Mouse (Mus musculus) hematopoietic stem cell, adult 5-6 weeks (primary cell): ENCODE measurements around the gene Catsper1. TPM values are rescaled to one million over a fixed set of nuclear protein-coding genes. Genes with fewer than 3 reads are reported as not detected.
A peak's percentile ranks its signal among the peaks of the same experiment; 100 is the strongest.

ENCODE experiments used
- ATAC-seq, 2 experiments: fragments of 125-278 bp in 1 of 2; replicated peaks in 1 of 2; 2 replicates each; pipeline ENCODE4 v1.8.0; 2016 to 2017; ENCODE audit warnings: inconsistent platforms in 2 of 2, mild to moderate bottlenecking in 2 of 2, moderate number of reproducible peaks in 2 of 2, low read depth in 1 of 2, moderate TSS enrichment in 1 of 2; ENCODE audit not compliant: low FRiP score in 2 of 2, poor library complexity in 2 of 2, severe bottlenecking in 2 of 2, insufficient read depth in 1 of 2, low TSS enrichment in 1 of 2
- total RNA-seq: library from RNA; stranded (forward); fragments of 172-1452, 232-1000 nt; gene quantifications from 2 replicates; pipeline ENCODE4 v1.2.3, GENCODE M21; 2017

Catsper1 gene
- total RNA-seq, 1 experiment from 2014 or later = not detected

DNA sequence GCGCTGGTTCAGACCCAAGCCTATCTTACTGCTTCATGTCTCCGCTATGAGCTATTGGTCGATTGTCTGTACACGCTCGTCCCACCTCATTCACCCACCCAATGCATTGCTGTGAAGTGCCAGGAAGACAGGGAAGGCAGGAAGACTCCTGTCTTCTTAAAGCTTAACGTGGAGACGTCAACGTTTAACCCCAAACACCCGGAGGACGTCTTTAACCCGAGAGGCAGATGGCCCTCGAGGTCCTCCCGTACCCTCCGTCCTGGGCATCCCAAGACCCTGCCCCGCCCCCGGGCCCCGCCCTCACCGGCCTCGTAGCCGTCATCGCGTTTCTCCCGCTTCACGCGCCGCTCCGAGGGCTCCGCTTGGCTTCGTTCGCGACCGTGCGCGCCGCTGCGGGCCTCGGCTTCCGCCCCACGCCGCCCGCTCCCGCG is 52.5 kb downstream of the Catsper1 start:
- ATAC-seq = no peak

DNA sequence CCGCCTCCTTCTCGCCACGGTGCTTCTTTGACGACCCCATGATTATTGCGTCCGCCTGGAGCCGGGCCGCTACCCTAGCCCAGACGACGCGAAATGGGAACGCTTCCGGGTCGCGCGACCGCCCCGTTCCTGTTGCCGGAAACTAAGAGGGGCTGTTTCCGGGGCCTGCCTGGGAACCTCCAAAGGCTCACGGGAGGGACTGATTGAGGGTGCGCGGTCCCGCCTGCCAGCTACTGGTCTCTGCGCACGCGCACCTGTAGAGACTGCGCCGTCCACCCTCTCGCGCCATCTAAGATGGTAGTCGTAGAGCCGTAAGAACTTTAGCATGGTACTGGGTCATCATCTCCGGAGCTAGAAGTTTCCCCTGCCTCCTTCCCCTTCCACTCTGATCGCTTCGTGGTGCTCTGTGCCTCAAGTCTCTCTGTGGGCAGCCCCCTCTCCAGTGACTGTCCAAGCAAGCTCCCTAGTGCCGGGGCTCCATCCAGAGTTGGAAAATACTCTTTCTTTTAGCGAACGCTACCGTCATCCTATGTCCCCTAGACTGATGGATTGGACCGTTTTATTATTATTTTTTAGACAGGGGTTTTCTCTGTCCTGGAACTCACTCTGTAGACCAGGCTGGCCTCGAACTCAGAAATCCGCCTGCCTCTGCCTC is 53.2 kb downstream of the Catsper1 start, which contains the start of gene Sart1:
Gene Sart1 (minus strand): TSS at position 116 of the 655 bp plus-strand sequence.
- peak; percentile 89 to 92 for ATAC-seq

DNA sequence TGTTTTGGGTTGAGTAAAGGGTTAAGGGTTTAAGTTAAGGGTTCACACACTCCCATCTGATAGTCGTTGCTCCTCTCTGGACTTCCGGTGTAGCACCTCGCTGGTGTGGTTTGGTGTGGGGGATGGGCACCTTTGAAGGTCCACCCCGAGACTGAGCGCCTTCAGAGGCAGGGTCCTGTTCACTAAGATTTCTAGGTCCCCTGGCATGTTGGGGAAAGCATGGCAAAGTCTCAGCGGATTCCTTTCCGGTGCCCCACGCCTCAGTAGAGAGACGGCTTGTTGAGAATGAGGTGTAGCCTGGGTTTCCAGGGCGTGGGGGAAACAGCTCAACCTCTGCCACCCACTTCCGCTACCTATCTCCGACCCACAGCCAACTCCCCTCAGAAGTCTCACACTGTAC is 54.1 kb downstream of the Catsper1 start:
- ATAC-seq = peak; percentile 18 to 48

DNA sequence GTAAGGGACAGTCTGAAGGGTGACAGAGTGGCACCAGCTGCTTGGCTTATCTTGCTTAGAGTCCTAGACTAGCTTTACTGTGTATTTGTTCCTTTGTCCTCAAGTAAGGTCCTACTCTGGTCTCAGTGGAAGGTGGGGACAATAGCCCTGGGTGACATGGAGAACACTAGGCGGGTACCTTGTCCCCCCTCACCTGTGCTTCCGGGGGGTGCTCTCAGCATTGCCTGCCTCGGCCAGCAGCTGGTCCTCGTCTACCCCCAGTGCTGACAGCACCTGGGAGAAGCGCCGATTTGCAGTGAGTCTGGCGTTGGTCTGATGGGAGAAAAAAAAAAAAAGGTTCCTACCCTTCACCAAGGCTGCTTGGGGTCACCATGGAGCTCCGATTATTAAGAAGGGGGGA is 54.9 kb downstream of the Catsper1 start:
- no peak for ATAC-seq

DNA sequence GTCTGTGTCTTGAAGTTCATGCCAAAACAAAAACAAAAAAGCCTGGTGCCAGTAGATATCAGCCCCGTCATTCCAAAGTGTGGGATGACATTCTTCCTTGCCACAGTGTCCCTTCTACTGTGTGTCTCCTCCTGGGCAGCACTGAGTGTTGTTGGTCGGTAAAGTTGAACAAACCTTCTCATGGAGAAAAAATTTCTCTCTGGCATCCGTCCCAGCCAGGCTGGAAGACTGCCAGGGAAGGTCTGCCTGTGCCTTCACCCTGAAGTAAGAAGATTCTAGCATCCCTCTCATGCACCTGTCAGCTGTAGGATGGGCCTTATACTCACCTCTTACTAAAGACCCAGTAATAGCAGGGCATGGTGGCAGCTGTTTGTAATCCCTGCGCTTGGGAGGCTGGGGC is 57.4 kb downstream of the Catsper1 start:
- ATAC-seq = no peak

Other genes with a start within 250 kb of the Catsper1 start
- 8.2 and 12.9 TPM in 2 replicates for gene Yif1a, start 247.2 kb upstream of the Catsper1 start, total RNA-seq
- gene Cnih2, start 237.2 kb upstream of the Catsper1 start, total RNA-seq = 0.35 TPM in 1 of 2 replicates, not detected in the other
- gene Rab1b, start 228.7 kb upstream of the Catsper1 start, total RNA-seq = 70.4 and 70.9 TPM in 2 replicates
- gene Klc2, start 217.2 kb upstream of the Catsper1 start, total RNA-seq = 9.8 and 10.1 TPM in 2 replicates
- gene Pacs1, start 62.6 kb upstream of the Catsper1 start, total RNA-seq = 17.3 and 23.4 TPM in 2 replicates
- gene Sf3b2, start 40.3 kb upstream of the Catsper1 start, total RNA-seq = 262 and 325 TPM in 2 replicates
- not detected in 2 replicates for gene Gal3st3, start 37.4 kb upstream of the Catsper1 start, total RNA-seq
- gene Cst6, start 13.8 kb downstream of the Catsper1 start, total RNA-seq = 0.45 TPM in 1 of 2 replicates, not detected in the other
- 38.1 and 49.7 TPM in 2 replicates for gene Eif1ad, start 31.0 kb downstream of the Catsper1 start, total RNA-seq
- gene Banf1, start 31.4 kb downstream of the Catsper1 start, total RNA-seq = 43.0 and 51.5 TPM in 2 replicates
- gene Sart1, start 53.0 kb downstream of the Catsper1 start, total RNA-seq = 75.2 and 88.4 TPM in 2 replicates
- 0.30 TPM in 1 of 2 replicates, not detected in the other for gene Tsga10ip, start 66.8 kb downstream of the Catsper1 start, total RNA-seq
- 107 and 122 TPM in 2 replicates for gene Drap1, start 89.2 kb downstream of the Catsper1 start, total RNA-seq
- gene AI837181, start 89.4 kb downstream of the Catsper1 start, total RNA-seq = 14.3 and 15.6 TPM in 2 replicates
- 1.3 and 4.2 TPM in 2 replicates for gene Fosl1, start 111.8 kb downstream of the Catsper1 start, total RNA-seq
- 2.3 and 4.1 TPM in 2 replicates for gene Ccdc85b, start 122.2 kb downstream of the Catsper1 start, total RNA-seq
- gene Fibp, start 124.9 kb downstream of the Catsper1 start, total RNA-seq = 128 and 159 TPM in 2 replicates
- 8.1 and 20.7 TPM in 2 replicates for gene Ctsw, start 132.8 kb downstream of the Catsper1 start, total RNA-seq
- 1.2 TPM in 1 of 2 replicates, not detected in the other for gene Efemp2, start 138.2 kb downstream of the Catsper1 start, total RNA-seq
- 7.9 and 12.0 TPM in 2 replicates for gene Mus81, start 152.7 kb downstream of the Catsper1 start, total RNA-seq
- gene Cfl1, start 154.7 kb downstream of the Catsper1 start, total RNA-seq = 878 and 953 TPM in 2 replicates
- gene 1700020D05Rik, start 168.0 kb downstream of the Catsper1 start, total RNA-seq = 0.69 and 2.8 TPM in 2 replicates
- gene Snx32, start 174.8 kb downstream of the Catsper1 start, total RNA-seq = 3.2 and 4.4 TPM in 2 replicates
- gene Ovol1, start 224.9 kb downstream of the Catsper1 start, total RNA-seq = not detected in 2 replicates
- 6.5 and 6.8 TPM in 2 replicates for gene Ap5b1, start 232.3 kb downstream of the Catsper1 start, total RNA-seq